Mouse (Mus musculus) lung, postnatal 0 days (tissue): ENCODE measurements at regions not wholly inside any gene's neighbourhood (a gene's known extent, or its start where the extent isn't known, plus 50 kb on each side); places are given as distances from the start of the nearest gene placed in this dataset.

Source experiments
- CTCF ChIP-seq: IDR thresholded peaks from 2 replicates; pipeline ENCODE4 v1.5.1; 2016; ENCODE audit warnings: antibody characterized with exemption, mild to moderate bottlenecking
- EP300 ChIP-seq: IDR thresholded peaks from 2 replicates; pipeline ENCODE4 v1.6.1; 2016; ENCODE audit warnings: antibody characterized with exemption, mild to moderate bottlenecking, control low read depth

GRCm38 (mm10) chr5:64613696-64614095 is 189.5 kb upstream of the Klf3 start:
- TF ChIP-seq EP300 (no peak), CTCF (no peak)
